Mouse (Mus musculus) neural tube, embryonic 14.5 days (tissue): ENCODE measurements at regions not wholly inside any gene's neighbourhood (a gene's known extent, or its start where the extent isn't known, plus 50 kb on each side); places are given as distances from the start of the nearest gene placed in this dataset.

Experiments
- ATAC-seq: fragments of 200-750 bp; cut with Nextera tagmentation; 2 replicates; pipeline ENCODE4 v1.8.0; 2017; ENCODE audit warnings: low read depth, mild to moderate bottlenecking, moderate TSS enrichment, moderate library complexity
- H3K27ac ChIP-seq: fragments of 300-500 bp; sonication (generic); 2 replicates; pipeline ENCODE4 v1.5.1; 2014; ENCODE audit warnings: low read depth, mild to moderate bottlenecking, control low read depth, low read length, moderate library complexity, mixed read lengths
- H3K27me3 ChIP-seq: fragments of 300-500 bp; sonication (generic); 2 replicates; pipeline ENCODE4 v1.6.1; 2014; ENCODE audit warnings: low read length; ENCODE audit not compliant: control insufficient read depth, insufficient read depth
- H3K36me3 ChIP-seq: fragments of 300-500 bp; sonication (generic); 2 replicates; pipeline ENCODE4 v1.6.1; 2014; ENCODE audit warnings: low read length, mixed read lengths; ENCODE audit not compliant: control insufficient read depth, insufficient read depth
- H3K4me1 ChIP-seq: fragments of 300-500 bp; sonication (generic); 2 replicates; pipeline ENCODE4 v1.6.1; 2014; ENCODE audit warnings: low read length; ENCODE audit not compliant: control insufficient read depth, insufficient read depth
- H3K4me2 ChIP-seq: fragments of 300-500 bp; sonication (generic); 2 replicates; pipeline ENCODE4 v1.6.1; 2014; ENCODE audit warnings: mild to moderate bottlenecking, low read depth, low read length, control low read depth
- H3K4me3 ChIP-seq: fragments of 300-500 bp; sonication (generic); 2 replicates; pipeline ENCODE4 v1.5.1; 2014; ENCODE audit warnings: low read depth, low read length, control low read depth, mixed read lengths
- H3K9ac ChIP-seq: fragments of 300-500 bp; sonication (generic); replicated peaks from 2 replicates; pipeline ENCODE4 v1.6.1; 2014; ENCODE audit warnings: low read depth, mild to moderate bottlenecking, control low read depth, low read length, mixed read lengths
- H3K9me3 ChIP-seq: fragments of 300-500 bp; sonication (generic); 2 replicates; pipeline ENCODE4 v1.6.1; 2016; ENCODE audit warnings: low read length; ENCODE audit not compliant: control insufficient read depth
- WGBS: fragments of 180-500 bp; shearing (Covaris S2); extraction: QIAGEN DNeasy Blood & Tissue Kit; methylation state at CpG from one replicate; pipeline ENCODE4 v1.1.7; 2014; 5-methylcytosine and 5-hydroxymethylcytosine counted together

DNA sequence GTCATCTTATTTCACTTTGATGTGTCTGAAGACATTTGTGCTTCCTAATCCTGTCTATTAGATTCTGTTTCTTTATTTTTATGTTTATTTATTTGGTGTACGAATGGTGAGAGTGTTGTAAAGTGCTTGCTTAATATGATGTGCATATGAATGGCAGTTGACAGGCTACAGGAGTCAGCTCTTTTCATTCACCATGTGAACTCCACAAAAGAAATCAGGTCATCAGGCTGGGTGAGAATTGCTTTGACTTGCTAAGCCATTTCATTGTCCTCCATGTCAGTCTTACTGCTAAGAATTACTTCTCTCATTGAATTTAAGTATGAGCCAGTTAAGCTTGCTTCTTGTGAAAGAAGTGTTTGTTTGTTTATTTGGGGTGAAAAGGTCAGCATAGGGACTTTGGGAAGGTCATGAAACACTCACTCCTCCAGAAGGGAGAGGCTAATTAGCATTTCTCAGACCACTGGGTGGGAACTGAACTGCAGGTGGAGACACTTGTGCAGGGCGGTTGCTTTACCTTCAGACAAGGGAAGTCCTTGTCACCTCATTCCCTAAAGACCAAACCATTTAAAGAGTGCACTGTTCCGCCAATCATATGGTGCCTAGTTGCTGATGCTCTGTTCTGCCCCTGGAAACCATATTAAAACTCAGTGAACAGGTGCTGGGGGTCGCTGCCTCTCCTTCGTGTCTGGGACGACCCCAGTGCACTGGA lies 1063.7 kb downstream of the Pcdh9 start:
- 32% methylated on average over 6 of the region's 6 CpGs for WGBS
- Histone ChIP-seq H3K9me3 (no peaks in the 10 kb centered on the region), H3K4me3 (no peak overlapping the region), H3K9ac (no peak overlapping the region), H3K36me3 (no peaks in the 10 kb centered on the region), H3K4me2 (no peak overlapping the region), H3K4me1 (no peaks in the 10 kb centered on the region), H3K27me3 (no peaks in the 10 kb centered on the region), H3K27ac (no peak overlapping the region)
- ATAC-seq: no peak

DNA sequence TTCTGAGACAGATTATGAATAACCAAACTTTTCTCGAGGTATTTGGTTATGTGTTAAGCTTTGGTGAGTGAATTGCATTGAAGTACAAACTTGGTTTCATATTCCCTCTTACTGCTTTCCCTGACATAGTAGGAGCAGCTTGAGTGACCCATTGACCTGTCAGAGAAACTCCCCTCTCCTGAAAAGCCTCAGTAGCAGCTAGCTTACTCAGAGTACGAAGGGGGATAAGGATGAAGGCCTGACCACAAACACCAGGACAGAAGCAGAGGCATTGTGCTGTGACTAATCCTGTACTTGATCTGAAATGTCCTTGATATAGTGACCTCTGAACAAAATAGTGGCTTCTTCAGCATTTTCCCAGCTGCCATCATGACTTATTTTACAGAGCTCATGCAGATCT lies 1070.4 kb downstream of the Pcdh9 start:
- no peaks in the 10 kb centered on the region for H3K27me3 ChIP-seq
- H3K9ac ChIP-seq: no peak overlapping the region
- no peak overlapping the region for H3K4me3 ChIP-seq
- no peaks in the 10 kb centered on the region for H3K4me1 ChIP-seq
- H3K9me3 ChIP-seq: no peaks in the 10 kb centered on the region
- no peak overlapping the region for H3K27ac ChIP-seq
- no peaks in the 10 kb centered on the region for H3K36me3 ChIP-seq
- 77% methylated on average over 2 of the region's 2 CpGs for WGBS
- no peak overlapping the region for H3K4me2 ChIP-seq
- no peak for ATAC-seq
